Mouse (Mus musculus) embryo, embryonic 10.5 days (tissue): ENCODE results near the gene Olfr270.

ENCODE experiments used
- DNase-seq: peaks from one replicate; pipeline ENCODE4 v3.0.0-alpha.2; 2015; ENCODE audit warnings: low spot score

Gene Olfr270

DNA sequence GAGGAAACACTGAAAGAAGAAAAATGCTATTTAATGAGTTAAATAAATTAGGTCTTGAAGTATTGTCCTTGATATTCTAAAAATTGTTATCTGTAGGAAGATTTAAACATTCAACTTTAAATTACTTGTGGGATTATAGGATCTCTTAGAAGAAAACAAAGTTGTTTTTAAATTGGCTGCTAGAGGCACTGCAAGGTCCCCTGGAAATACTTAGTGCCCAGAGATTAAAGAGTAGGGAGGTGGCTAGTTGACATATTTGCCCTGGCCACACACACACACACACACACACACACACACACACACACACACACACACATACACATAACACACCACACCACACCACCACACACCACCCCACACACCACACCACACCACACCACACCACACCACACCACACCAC lies at the start of gene Olfr270:
Gene Olfr270 (plus strand): TSS at position 301 of the 400 bp plus-strand sequence.
- DNase-seq, result no peak

DNA sequence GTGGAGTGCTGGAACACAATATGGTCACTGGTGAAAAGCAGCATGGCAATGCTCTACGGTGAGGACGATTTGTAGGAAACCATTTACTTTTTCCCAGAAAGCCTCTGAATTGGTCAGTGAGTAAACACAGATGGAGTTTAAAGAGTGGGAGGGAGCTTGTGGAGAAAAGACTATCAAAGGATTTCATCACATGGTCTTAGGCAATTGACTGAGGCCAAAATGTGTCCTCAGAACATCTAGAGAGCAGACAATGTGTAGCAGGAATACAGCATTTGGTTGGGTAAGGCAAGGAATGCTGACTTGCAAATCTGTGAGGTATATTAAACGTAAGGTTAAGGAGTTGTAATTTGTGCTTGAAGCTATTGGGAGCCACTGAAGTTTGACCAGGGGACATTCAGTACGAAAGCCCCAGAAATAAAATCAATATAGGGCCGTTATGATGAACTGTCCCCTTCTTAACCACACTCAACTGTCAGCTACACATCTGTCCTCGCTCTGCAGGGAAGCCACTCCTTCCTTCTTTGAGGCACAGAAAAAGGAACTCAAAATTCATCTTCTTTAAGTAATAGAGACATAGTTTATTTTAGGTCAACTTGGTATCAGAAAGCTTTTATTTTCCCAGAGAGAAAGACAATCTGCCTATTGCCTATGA lies 47.6 kb upstream of the Olfr270 start:
- no peak for DNase-seq

DNA sequence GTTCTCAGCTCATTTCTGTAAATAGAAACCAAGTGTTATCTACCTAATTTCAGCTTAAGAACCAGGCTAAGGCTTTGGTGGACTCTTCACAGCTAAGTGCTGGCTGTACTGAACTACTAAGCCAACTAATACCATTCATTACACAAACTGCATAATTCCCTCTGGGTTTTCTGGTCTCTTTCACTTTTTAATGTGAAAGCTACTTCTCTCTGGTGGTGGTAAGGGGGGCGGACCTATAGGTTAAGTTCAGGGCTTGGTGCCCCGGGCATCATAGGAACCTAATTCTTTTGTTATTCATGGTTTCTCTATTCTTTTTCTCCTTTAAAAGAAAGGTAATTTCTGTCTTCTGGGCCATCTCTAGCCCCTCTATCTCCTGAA lies 47.0 kb upstream of the Olfr270 start:
- no peak for DNase-seq

DNA sequence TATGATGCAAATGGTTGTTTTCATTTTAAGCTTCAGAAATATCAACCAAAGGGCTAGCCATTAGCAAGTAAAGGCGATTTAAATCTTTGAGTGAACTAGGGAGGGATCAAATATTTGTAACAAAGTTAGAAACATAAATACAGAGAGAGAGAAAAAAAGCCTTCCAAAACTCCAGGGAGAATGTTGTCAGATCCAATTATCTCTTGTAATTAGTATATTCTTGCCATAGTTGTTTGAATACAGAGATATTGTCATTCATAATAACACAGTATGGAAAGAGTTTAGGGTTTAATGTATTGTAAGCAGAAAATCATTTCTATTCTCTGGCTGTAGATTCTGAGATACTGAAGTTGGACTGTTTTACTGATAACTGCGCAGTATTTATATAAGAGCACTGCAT lies 45.3 kb upstream of the Olfr270 start, which contains the start of gene Olfr272:
Gene Olfr272 (minus strand): TSS at position 101 of the 400 bp plus-strand sequence.
- no peak for DNase-seq

DNA sequence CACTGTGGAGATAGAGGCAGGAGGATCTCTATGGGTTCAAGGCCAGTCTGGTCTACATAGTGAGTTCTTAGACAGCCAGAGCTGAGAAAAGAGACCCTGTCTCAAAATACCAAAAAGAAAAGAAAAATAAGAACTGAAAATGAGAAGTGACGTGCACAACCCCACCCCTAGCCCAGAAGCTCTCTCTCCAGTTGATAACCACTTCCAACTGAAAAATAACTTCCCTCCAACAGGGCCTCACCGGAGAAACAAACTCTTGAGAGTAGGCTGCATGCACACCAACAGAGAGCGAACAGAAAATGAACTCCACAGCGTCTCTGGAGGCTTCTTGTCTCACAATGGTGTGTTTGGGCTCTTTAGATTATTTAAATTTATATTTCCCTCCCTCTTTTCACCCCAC lies 33.9 kb upstream of the Olfr270 start:
- DNase-seq, result no peak

DNA sequence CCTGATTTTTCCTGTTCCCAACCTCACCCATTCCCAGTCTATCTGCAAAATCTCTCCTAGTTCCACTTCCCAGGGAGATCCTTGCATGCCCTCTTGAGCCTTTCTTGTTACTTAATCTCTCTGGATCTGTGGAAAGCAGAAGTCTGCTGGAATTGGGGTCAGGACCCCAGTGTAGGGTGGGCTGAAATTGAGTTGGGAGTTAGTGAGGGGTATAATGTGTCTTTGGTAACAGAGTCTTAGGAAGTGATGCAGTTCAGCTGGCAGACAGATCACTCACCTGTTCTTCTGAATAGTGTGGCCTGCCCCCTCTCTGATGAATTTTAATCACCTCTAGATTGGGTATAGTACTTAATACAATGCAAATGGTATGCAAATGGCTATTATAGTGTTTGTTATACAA lies 17.7 kb upstream of the Olfr270 start:
- no peak for DNase-seq

DNA sequence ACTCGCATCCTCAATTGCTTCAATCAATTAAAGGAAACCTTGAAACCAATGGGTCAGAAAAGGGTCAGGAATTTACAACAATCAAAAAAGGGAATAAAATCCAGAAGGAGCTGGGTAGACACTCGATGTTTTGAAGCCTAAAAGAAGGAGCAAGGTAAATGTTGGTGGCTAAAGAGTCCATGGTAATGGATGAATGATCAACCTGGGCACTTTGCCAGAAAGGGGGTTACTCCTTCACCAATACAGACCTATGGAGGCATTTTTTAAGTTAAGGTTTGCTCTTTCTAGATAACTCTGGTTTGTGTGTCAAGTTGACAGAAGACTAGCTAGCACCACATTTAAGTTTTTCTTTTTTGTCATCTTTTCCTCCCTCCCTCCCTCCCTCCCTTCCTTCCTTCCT lies 15.3 kb upstream of the Olfr270 start:
- no peak for DNase-seq

DNA sequence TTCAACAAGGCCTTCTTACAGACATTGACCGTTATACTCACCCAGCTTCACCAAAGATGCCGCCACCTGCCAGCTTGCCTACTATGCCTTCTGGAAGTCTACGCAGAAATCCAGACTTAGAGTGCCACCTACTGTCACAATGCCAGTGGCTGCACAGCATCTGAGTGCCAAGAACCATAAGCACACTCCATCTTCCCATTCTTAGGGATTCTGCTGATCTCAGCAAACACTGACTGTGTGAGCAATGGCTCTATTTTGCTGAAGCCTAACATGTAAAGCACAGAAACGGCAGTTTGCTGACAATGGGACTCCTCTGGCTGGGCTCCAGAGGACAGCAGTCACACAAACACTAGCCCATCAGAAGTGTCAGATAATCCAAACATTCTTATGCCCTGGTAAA lies 5.7 kb upstream of the Olfr270 start:
- peak; percentile 61 for DNase-seq

DNA sequence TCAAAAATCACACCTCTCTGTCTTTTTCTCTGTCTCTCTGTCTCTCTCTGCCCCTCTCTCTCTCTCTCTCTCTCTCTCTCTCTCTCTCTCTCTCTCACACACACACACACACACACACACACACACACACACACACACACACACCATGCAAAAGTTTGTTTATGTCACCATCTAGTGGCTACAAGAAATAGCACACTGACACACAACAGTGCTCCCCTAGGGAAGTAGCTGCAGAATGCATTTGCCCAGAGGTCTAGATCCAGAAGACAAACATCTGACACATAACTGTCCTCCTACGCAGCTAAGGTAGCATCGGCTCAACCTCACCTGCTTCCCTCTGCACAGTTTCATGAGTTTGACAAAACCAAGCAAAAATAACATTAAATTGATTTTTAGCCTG lies 20.9 kb downstream of the Olfr270 start:
- peak; percentile 44 for DNase-seq

DNA sequence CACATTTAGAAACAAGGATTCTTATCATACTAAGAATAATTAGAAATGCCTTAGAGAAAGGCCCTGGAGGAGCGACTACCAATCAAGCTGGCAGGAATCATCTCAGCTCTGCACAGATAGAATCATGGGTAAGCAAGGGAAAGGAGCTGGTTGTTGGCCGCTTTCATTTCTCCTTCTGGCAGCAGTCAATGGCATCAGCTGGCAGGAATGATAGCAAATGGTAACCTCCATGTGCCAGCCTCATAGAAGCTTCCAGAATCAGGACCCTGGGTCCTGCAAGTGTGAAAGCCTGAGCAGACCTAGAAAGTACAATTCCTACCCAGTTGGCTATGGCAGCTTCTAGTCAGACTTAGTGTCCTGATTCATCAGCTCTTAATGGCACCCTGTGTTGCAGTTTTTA lies 21.9 kb downstream of the Olfr270 start:
- no peak for DNase-seq

DNA sequence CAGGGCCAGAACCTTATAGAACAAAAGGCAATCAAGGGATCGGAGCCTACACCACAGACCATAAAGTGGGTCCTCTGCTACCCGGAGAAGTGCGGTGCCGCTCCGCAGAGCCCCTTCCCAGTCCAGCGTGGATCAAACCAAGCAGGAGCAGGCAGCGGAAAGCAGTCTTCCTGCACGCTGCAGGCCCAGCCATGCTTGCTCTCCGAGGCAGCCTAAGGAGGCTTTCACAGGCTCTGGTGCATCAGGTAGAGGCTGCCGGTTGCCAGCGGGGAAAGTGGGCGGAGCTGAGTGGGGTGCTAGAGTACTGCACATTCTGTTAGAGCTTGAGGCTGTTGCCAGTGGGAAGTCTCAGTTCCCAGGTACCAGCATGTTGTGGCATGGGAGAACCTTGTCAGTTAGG lies 24.9 kb downstream of the Olfr270 start, which contains the start of gene Nipsnap3a:
Gene Nipsnap3a (plus strand): TSS at position 25 of the 400 bp plus-strand sequence.
- DNase-seq, result peak; percentile 26

DNA sequence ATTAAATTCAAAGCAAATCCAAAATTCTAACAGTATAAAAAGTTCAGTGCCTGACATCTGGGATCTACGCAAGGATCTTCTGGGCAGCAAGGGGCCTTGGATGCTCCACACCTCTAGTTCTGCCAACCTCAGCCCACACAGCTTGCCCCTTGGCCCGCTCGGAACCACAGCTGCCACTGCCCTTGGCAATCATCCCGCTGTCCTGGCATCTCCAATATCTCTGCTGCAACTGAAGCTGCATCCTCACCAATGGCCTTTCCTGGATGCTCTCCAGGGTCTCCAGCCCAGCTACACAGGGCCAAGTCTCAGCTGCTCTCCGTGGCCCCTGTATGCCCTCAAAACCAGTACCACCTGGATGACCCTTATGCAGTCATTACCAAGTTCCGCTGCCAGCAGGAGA lies 35.1 kb downstream of the Olfr270 start:
- DNase-seq, result no peak

DNA sequence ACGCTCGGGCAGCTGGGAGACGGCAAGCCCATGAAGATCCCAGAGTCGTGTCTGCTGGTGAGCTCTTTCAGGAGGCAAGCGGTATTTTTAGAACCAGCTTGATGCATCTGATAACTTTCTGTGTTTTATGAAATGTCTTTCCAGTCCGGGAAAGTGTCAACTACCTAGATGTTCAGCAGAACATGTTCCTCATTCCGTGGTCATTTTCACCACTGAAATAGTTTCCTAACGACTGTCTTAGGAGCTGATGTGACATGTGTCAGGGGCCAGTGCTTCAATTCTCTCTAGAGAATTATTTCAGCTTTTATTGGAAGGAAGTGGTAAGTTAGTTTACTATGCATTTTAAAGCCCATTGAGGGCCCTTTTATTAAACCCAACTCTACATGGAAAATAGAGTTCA lies 35.8 kb downstream of the Olfr270 start:
- no peak for DNase-seq

DNA sequence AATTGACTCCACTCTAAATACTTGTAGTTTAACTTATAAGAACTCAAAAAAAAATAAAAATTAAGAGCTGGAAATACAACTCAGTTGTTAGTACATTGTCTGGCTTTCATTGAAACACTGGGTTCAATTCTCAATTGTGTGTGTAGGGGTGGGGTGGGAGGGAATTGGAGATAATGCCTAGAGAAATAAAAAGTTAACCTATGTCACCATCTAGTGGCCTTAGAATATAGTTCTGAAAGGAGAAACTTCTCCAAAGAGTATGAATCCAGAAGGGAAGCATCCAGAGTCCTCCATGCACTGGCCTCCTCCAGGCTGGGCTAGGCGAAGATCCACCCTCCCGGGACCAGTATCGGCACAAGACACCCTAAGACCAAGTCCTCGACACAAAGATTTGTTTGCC lies 44.8 kb downstream of the Olfr270 start:
- peak; percentile 62 for DNase-seq

DNA sequence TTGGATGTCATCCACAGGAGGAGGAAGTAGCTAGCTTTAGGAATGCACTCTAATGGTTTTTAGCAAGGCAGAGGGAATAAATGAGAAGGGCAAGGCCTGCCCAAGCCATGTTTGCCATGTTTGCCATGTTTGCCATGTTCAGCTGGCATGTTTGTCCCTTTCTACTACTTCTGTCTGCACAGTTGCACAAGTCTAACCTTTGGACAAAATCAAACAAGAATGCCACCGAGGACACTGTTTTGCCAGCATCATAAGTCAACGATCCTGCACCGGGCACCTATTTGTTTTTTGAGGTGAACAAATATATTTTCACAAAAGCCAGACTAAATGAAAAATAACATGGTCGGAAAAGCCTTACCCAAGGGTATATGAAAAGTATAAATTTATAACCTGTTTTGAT lies 45.5 kb downstream of the Olfr270 start:
- DNase-seq, result no peak

DNA sequence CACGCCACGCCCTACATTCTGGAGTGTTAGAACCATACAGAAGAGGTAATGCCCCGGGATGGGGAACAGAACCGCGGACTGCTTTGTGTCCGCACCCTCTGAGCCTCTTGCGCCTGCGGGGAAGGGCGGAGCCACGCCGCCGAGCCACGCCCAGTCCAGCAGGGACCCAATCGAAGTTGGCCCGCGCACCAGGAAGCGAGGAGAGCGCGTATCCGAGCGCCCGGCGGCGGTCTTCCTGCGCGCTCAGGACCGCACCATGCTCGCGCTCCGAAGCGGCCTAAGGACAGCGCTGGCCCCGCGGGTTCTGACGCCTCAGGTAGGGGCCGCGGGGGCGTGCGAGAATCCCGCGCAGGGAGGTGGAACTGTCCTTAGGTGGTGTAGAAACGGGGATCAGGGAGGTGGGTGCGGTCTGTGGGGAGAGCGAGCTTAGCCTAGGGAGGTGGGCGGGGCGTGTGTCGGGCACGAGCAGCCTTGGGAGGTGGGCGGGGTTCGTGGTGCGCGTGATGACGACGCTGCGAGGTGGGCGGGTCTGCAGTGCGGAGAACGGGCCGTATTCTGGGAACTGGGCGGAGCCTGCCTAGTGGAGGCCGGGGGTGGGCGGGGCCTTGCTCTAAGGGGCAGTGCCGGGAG lies 47.5 kb downstream of the Olfr270 start, which contains the start of gene Nipsnap3b:
Gene Nipsnap3b (plus strand): TSS at position 149 of the 630 bp plus-strand sequence.
- DNase-seq, result peak; percentile 97

DNA sequence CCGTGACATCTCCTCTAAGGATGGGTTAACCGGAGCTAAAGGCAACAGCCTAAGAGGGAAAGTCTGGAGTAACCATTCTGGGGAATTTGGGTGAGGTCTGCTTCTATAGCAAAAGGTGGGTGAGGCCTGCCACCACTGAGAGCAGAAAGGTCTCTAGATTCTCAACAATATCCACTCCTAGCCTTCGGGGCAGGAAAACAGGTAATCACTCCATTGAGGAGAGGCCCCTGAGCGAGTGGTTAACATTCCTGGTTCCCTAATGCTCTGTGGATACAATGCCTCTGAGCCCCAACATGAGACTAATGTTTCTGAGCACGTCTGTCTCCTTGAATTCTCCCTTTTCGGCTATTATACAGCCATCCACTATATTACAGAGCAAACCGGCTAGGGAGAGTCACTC lies 50.1 kb downstream of the Olfr270 start:
- DNase-seq, result no peak

DNA sequence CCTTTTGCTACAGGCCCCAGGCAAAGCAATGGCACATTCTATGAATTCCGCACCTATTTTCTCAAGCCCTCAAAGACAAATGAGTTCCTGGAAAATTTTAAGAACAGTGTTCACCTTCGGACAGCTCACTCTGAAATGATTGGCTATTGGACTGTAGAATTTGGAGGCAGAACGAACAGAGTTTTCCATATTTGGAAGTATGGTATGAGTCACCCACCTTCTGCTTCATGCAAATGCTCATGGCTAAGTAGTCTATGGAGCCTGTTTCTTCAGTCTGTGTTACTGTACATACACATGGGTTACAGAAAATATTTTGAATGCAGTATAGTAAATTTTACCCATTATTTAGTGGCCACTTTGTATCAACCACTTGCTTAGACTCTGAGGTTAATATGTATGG lies 50.7 kb downstream of the Olfr270 start:
- DNase-seq, result no peak

DNA sequence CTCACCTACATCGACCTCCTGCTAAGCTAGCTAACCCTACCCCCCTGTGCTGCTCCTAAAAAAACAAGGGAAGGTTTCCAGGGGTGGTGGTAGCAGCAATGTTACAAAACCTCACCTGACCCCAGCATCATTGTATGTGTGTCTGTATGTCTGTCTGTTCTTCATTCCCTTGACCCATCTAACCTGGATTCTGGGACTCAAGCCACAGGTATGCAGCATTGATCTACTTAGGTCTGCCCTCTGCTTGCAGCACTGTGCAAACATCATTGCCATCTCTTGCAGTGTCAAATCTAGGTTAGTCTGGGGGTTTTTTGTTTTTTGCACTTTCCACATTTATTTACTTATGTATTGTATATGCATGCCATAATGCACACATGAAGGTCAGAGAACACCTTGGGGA lies 54.0 kb downstream of the Olfr270 start:
- no peak for DNase-seq
